Mouse (Mus musculus): ENCODE measurements around the gene Atp6v0d1. TPM values are rescaled to one million over a fixed set of nuclear protein-coding genes. Genes with fewer than 3 reads are reported as not detected.

The Atp6v0d1 gene
- polyA plus RNA-seq, 1 experiment from 2014 or later, result 231 TPM

GRCm38 (mm10) chr8:105546384-105547350, 19.2 kb downstream of the Atp6v0d1 start:
- Histone ChIP-seq H3K27me3 (no peaks in the 10 kb centered on the region), H3K4me1 (replicated peaks) (peaks cover 16% of the 10 kb centered on the region), H3K27ac (replicated peaks) (no peak overlapping the region), H3K36me3 (peaks cover 4% of the 10 kb centered on the region; the same call in 1 of the 2 replicates), H3K4me2 (no peak overlapping the region), H3K4me3 (no peak overlapping the region), H3K9me3 (no peaks in the 10 kb centered on the region), H3K9ac (no peak overlapping the region)
- 82% methylated on average over 6 of the region's 6 CpGs for WGBS
- no peak for ATAC-seq (ENCODE audit: low FRiP score, low read depth)

GRCm38 (mm10) chr8:105545249-105545648, 20.6 kb downstream of the Atp6v0d1 start:
- 81% methylated on average over 3 of the region's 3 CpGs for WGBS
- Histone ChIP-seq H3K4me1 (replicated peaks) (peaks cover 16% of the 10 kb centered on the region), H3K4me3 (no peak overlapping the region), H3K9ac (no peak overlapping the region), H3K27ac (replicated peaks) (peak overlapping the region; percentile 19; the same call in 1 of the 2 replicates), H3K9me3 (no peaks in the 10 kb centered on the region), H3K36me3 (peaks cover 8% of the 10 kb centered on the region; the same call in 1 of the 2 replicates), H3K27me3 (no peaks in the 10 kb centered on the region), H3K4me2 (no peak overlapping the region)
- ATAC-seq (ENCODE audit: low FRiP score, low read depth), result no peak

DNA sequence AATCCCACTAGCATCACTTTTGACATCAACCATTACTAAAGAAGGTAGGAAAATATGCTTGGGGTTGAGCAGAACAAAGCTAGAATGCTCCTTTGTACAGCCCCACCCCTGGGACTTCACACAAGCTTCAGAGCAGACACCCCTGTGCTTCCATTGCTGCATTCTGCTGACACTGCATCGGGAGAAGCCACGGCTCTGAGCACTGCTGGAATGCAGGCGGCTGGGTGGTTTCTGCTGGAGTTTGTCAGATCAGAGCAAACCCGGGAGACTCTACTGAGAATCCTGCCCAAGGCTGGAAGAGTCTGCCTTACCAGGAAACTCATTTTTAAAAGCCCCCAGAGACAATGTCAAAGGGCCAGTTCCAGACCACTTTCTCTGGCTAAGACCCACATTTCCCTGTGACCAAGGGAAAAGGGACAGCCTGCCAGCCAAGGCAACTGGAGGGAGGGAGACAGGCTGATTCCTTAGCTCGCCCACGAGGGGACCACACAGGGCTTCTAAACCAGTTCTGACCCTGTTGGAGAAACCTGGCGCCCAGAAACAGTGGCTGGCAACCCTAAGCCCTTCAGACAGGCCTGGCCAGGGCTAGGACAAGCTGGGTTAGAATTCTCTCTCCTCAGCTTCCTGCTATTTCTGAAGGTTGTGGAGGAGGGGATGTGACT, 21.2 kb downstream of the Atp6v0d1 start:
- Histone ChIP-seq H3K27me3 (no peaks in the 10 kb centered on the region), H3K27ac (replicated peaks) (peak overlapping the region; percentile 46; the same call in 1 of the 2 replicates), H3K9me3 (no peaks in the 10 kb centered on the region), H3K9ac (no peak overlapping the region), H3K36me3 (peaks cover 8% of the 10 kb centered on the region; the same call in 1 of the 2 replicates), H3K4me3 (no peak overlapping the region), H3K4me1 (replicated peaks) (peaks cover 16% of the 10 kb centered on the region), H3K4me2 (no peak overlapping the region)
- ATAC-seq (ENCODE audit: low FRiP score, low read depth), result no peak
- 56% methylated on average over 7 of the region's 7 CpGs for WGBS

- H3K4me1 ChIP-seq (replicated peaks), result peaks cover 16% of the 10 kb centered on the region
- no peaks in the 10 kb centered on the region for H3K9me3 ChIP-seq
- H3K27me3 ChIP-seq, result no peaks in the 10 kb centered on the region
- H3K27ac ChIP-seq (replicated peaks), result 0 out of 2 replicates have a peak overlapping the region, but pooled peaks have one; percentile 28
- no peak for ATAC-seq (ENCODE audit: low FRiP score, low read depth)
- no peak overlapping the region for H3K9ac ChIP-seq
- H3K36me3 ChIP-seq, result peaks cover 14% of the 10 kb centered on the region
- no peak overlapping the region for H3K4me2 ChIP-seq
- no peak overlapping the region for H3K4me3 ChIP-seq
- WGBS, result 46% methylated on average over 1 of the region's 1 CpGs
These were observed 22.1 kb downstream of the Atp6v0d1 start for GRCm38 (mm10) chr8:105543703-105544102.

GRCm38 (mm10) chr8:105542808-105543207, 23.0 kb downstream of the Atp6v0d1 start:
- Histone ChIP-seq H3K4me1 (replicated peaks) (peaks cover 16% of the 10 kb centered on the region), H3K27ac (replicated peaks) (no peak overlapping the region), H3K27me3 (no peaks in the 10 kb centered on the region), H3K4me2 (no peak overlapping the region), H3K4me3 (no peak overlapping the region), H3K9ac (no peak overlapping the region), H3K9me3 (no peaks in the 10 kb centered on the region), H3K36me3 (peaks cover 22% of the 10 kb centered on the region)
- WGBS, result 96% methylated on average over 2 of the region's 2 CpGs
- no peak for ATAC-seq (ENCODE audit: low FRiP score, low read depth)

GRCm38 (mm10) chr8:105542032-105542656, 23.7 kb downstream of the Atp6v0d1 start:
- no peak overlapping the region for H3K4me2 ChIP-seq
- H3K27ac ChIP-seq (replicated peaks), result no peak overlapping the region
- H3K36me3 ChIP-seq, result peaks cover 28% of the 10 kb centered on the region
- H3K4me3 ChIP-seq, result no peak overlapping the region
- H3K4me1 ChIP-seq (replicated peaks), result peaks cover 16% of the 10 kb centered on the region
- H3K9ac ChIP-seq, result no peak overlapping the region
- H3K27me3 ChIP-seq, result no peaks in the 10 kb centered on the region
- no peak for ATAC-seq (ENCODE audit: low FRiP score, low read depth)
- 89% methylated on average over 3 of the region's 3 CpGs for WGBS
- no peaks in the 10 kb centered on the region for H3K9me3 ChIP-seq

DNA sequence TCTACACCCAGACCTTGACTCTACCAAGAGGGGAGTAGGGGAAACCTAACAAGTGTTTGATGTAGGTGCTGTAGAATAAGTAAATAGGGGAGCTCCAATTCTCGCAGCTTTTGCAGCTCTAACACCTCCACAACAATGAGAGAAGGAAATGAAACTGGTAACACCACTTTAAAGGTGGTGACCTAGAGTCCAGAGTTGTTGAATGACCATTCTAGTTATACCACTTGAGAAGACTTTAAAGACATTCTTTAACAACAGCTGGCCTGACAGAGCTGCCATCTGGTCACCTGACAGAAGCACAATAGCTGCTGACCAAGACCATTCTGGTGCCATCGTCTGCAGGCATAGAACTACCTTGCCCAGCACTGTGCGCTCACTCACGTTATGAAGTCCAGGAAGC, 26.9 kb downstream of the Atp6v0d1 start:
- ATAC-seq (ENCODE audit: low FRiP score, low read depth), result no peak
- Histone ChIP-seq H3K36me3 (peaks cover 43% of the 10 kb centered on the region), H3K4me3 (no peak overlapping the region), H3K4me2 (no peak overlapping the region), H3K27ac (replicated peaks) (no peak overlapping the region), H3K4me1 (replicated peaks) (no peaks in the 10 kb centered on the region), H3K27me3 (no peaks in the 10 kb centered on the region), H3K9ac (no peak overlapping the region), H3K9me3 (no peaks in the 10 kb centered on the region)
- WGBS, result 86% methylated on average over 4 of the region's 4 CpGs

- WGBS, result 85% methylated on average over 6 of the region's 6 CpGs
- ATAC-seq (ENCODE audit: low FRiP score, low read depth), result no peak
These were observed 28.7 kb downstream of the Atp6v0d1 start for GRCm38 (mm10) chr8:105537011-105537677.

DNA sequence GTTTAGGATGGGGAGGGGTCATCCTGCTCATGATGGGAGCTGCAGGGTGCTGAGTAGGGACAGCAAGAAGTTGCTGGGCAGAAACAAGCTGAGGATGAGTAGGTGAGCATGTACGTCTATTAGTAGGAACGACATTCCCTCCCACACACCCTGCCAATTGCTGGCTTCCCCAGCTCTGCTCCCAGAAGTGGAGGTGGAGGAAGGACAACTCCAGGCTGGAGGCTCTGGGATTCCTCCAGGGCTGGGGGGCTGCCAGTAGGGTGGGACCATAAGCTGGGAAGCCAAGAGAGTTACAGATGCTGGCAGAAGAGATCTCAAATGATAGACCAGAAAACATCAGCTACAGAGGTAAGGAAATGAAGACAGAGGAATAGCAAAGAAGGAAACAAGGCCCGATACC, 29.3 kb downstream of the Atp6v0d1 start:
- no peaks in the 10 kb centered on the region for H3K9me3 ChIP-seq
- 93% methylated on average over 3 of the region's 3 CpGs for WGBS
- peaks cover 38% of the 10 kb centered on the region for H3K36me3 ChIP-seq
- no peaks in the 10 kb centered on the region for H3K27me3 ChIP-seq
- no peak overlapping the region for H3K9ac ChIP-seq
- no peak overlapping the region for H3K4me3 ChIP-seq
- H3K4me1 ChIP-seq (replicated peaks), result peaks cover 6% of the 10 kb centered on the region; the same call in 1 of the 2 replicates
- H3K27ac ChIP-seq (replicated peaks), result no peak overlapping the region
- ATAC-seq (ENCODE audit: low FRiP score, low read depth), result no peak
- no peak overlapping the region for H3K4me2 ChIP-seq

More at GRCm38 (mm10) chr8:105537011-105537677, 28.7 kb downstream of the Atp6v0d1 start:
- H3K4me3 ChIP-seq, result no peak overlapping the region
- H3K4me2 ChIP-seq, result no peak overlapping the region
- H3K4me1 ChIP-seq (replicated peaks), result peaks cover 6% of the 10 kb centered on the region; the same call in 1 of the 2 replicates
- H3K36me3 ChIP-seq, result peaks cover 43% of the 10 kb centered on the region
- no peaks in the 10 kb centered on the region for H3K9me3 ChIP-seq
- H3K27me3 ChIP-seq, result no peaks in the 10 kb centered on the region
- H3K27ac ChIP-seq (replicated peaks), result no peak overlapping the region
- H3K9ac ChIP-seq, result no peak overlapping the region

DNA sequence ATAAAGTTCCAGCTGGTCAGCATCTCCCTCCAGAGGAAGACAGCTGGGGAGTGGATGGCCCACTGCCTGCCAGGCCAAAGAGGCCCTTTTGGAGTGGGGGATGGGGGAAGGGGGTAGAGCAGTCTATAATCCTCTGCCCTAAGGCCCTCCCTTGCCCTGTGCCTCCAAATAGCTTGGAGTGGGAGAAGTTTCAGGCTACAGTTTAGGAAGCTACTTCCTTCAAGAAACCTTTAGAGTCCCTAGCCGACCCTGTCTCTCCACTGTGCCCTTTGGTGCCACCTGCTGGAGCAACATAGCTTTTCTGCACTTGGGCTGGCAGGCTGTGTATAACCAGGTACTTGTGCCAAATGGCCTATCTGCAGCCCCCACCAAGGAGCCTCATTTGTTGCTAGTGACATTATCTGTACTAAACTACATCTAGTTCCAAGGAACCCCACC, 31.9 kb downstream of the Atp6v0d1 start:
- Histone ChIP-seq H3K36me3 (peaks cover 34% of the 10 kb centered on the region), H3K4me1 (replicated peaks) (peaks cover 6% of the 10 kb centered on the region; the same call in 1 of the 2 replicates), H3K4me3 (no peak overlapping the region), H3K27me3 (no peaks in the 10 kb centered on the region), H3K4me2 (no peak overlapping the region), H3K27ac (replicated peaks) (0 out of 2 replicates have a peak overlapping the region, but pooled peaks have one; percentile 13), H3K9me3 (no peaks in the 10 kb centered on the region), H3K9ac (no peak overlapping the region)
- ATAC-seq (ENCODE audit: low FRiP score, low read depth), result peak; percentile 68; the same call in 1 of the 2 replicates
- 5% methylated on average over 1 of the region's 1 CpGs for WGBS

DNA sequence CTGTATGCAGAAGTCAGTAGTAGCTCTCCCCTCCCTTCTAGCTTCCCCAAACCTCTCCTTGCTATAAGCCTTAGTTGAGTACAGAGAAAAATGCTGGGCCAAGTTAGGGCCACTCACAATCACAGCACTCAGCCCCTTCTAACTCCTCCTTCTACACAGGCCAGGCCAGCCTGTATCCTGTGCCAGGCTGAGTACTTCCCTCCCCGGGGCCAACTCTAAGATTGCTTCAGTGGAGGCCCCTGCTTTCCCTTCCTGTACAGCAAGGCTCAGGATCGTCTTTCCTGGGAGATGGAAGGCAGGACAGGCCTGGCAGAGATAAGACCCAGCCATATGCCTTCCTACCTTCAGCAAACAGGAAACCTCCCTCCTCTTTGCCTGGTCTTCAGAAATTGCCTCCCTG, 32.4 kb downstream of the Atp6v0d1 start:
- ATAC-seq (ENCODE audit: low FRiP score, low read depth), result peak; percentile 50; the same call in 1 of the 2 replicates
- Histone ChIP-seq H3K36me3 (peaks cover 33% of the 10 kb centered on the region), H3K4me1 (replicated peaks) (peaks cover 6% of the 10 kb centered on the region; the same call in 1 of the 2 replicates), H3K27ac (replicated peaks) (0 out of 2 replicates have a peak overlapping the region, but pooled peaks have one; percentile 13), H3K4me3 (no peak overlapping the region), H3K9me3 (no peaks in the 10 kb centered on the region), H3K9ac (no peak overlapping the region), H3K4me2 (no peak overlapping the region), H3K27me3 (no peaks in the 10 kb centered on the region)
- 54% methylated on average over 2 of the region's 2 CpGs for WGBS
